Mouse (Mus musculus) ES-E14 (cell line): Measurements from ENCODE around the gene Ipo4. TPM values are rescaled to one million over a fixed set of nuclear protein-coding genes. Genes with fewer than 3 reads are reported as not detected.
A peak's percentile ranks its signal among the peaks of the same experiment; 100 is the strongest.

ENCODE experiments used
- DNase-seq: peaks from one replicate; pipeline ENCODE4 v3.0.0-alpha.2; 2013; ENCODE audit warnings: low read depth, low spot score
- H3K27ac ChIP-seq: 2 replicates; pipeline ENCODE4 v1.5.1; 2012; ENCODE audit warnings: low read depth, mild to moderate bottlenecking, low read length, moderate library complexity, mixed read lengths; ENCODE audit not compliant: poor library complexity, insufficient read depth, severe bottlenecking
- H3K36me3 ChIP-seq: 2 replicates; pipeline ENCODE4 v1.6.1; 2012; ENCODE audit warnings: mild to moderate bottlenecking, low read length, moderate library complexity, mixed read lengths; ENCODE audit not compliant: control insufficient read depth, poor library complexity, insufficient read depth, severe bottlenecking
- H3K4me1 ChIP-seq, 2 experiments: fragments of 150-350 bp in 1 of 2; sonication (generic) in 1 of 2; 2 replicates each; pipeline ENCODE4 v1.6.1; 2012; ENCODE audit warnings: low read length in 2 of 2, mild to moderate bottlenecking in 1 of 2, mixed read lengths in 1 of 2; ENCODE audit not compliant: control insufficient read depth in 2 of 2, insufficient read depth in 2 of 2, poor library complexity in 1 of 2
- H3K4me3 ChIP-seq, 2 experiments: fragments of 150-350 bp in 1 of 2; sonication (generic) in 1 of 2; 2 replicates each; pipeline ENCODE4 v1.5.1; 2012; ENCODE audit warnings: low read length in 2 of 2, low read depth in 1 of 2, mild to moderate bottlenecking in 1 of 2, mixed read lengths in 1 of 2; ENCODE audit not compliant: insufficient read depth in 1 of 2, poor library complexity in 1 of 2, severe bottlenecking in 1 of 2
- H3K9ac ChIP-seq: 2 replicates; pipeline ENCODE4 v1.6.1; 2012; ENCODE audit warnings: low read depth, mild to moderate bottlenecking, low read length, mixed read lengths; ENCODE audit not compliant: poor library complexity, insufficient read depth, severe bottlenecking
- H3K9me3 ChIP-seq: fragments of 150-350 bp; sonication (generic); 2 replicates; pipeline ENCODE4 v1.6.1; 2012; ENCODE audit warnings: low read depth, mild to moderate bottlenecking, low read length; ENCODE audit not compliant: control insufficient read depth, insufficient read depth
- CHD2 ChIP-seq: IDR thresholded peaks from 2 replicates; pipeline ENCODE4 v1.6.1; 2014; ENCODE audit warnings: mild to moderate bottlenecking, low read depth, low read length, inconsistent platforms
- HCFC1 ChIP-seq: IDR thresholded peaks from 2 replicates; pipeline ENCODE4 v1.6.1; 2012; ENCODE audit warnings: low read length, inconsistent platforms, borderline replicate concordance; ENCODE audit not compliant: insufficient read depth
- MAFK ChIP-seq: IDR thresholded peaks from 2 replicates; pipeline ENCODE4 v1.6.1; 2014; ENCODE audit warnings: mild to moderate bottlenecking, low read depth, low read length, inconsistent platforms; ENCODE audit not compliant: insufficient read depth
- ZC3H11A ChIP-seq: IDR thresholded peaks from 2 replicates; pipeline ENCODE4 v1.6.1; 2012; ENCODE audit warnings: low read depth, mild to moderate bottlenecking, inconsistent platforms, low read length, borderline replicate concordance
- ZNF384 ChIP-seq: IDR thresholded peaks from 2 replicates; pipeline ENCODE4 v1.6.1; 2012; ENCODE audit warnings: low read depth, low read length, inconsistent platforms
- in situ Hi-C, 2 experiments: fragments of 600-800 bp; cut with MboI; formaldehyde crosslinking; loops; one replicate each; pipeline ENCODE4 v1.15.1; 2025; ENCODE audit warnings: low sequenced_read_pairs in 2 of 2, inconsistent platforms in 1 of 2; ENCODE audit not compliant: unreplicated experiment in 2 of 2
- total RNA-seq: library from RNA; depleted of rRNA; stranded (reverse); fragments of 300-350 nt; gene quantifications from 2 replicates; pipeline ENCODE4 v1.2.3, GENCODE M21; 2012

Ipo4 gene
- total RNA-seq, 1 experiment = 62.9 TPM

- Histone ChIP-seq H3K27ac (peak overlapping the region; percentile 36; the same call in 1 of the 2 replicates), H3K4me3 (peak overlapping the region; percentile 84 to 89), H3K9ac (peak overlapping the region; percentile 62; the same call in 1 of the 2 replicates), H3K4me1 (peaks cover 0 to 4% of the 10 kb centered on the region in 2 experiments; a peak in 1 of 4 replicates), H3K36me3 (peaks cover 7% of the 10 kb centered on the region), H3K9me3 (no peaks in the 10 kb centered on the region)
- DNase-seq = no peak
- in situ Hi-C loops = no loop called here
- TF ChIP-seq MAFK (no peak), ZC3H11A (no peak), HCFC1 (no peak), CHD2 (no peak), ZNF384 (no peak)
Measured at GRCm38 (mm10) chr14:55672741-55673060, 36.9 kb upstream of the Ipo4 start.

DNA sequence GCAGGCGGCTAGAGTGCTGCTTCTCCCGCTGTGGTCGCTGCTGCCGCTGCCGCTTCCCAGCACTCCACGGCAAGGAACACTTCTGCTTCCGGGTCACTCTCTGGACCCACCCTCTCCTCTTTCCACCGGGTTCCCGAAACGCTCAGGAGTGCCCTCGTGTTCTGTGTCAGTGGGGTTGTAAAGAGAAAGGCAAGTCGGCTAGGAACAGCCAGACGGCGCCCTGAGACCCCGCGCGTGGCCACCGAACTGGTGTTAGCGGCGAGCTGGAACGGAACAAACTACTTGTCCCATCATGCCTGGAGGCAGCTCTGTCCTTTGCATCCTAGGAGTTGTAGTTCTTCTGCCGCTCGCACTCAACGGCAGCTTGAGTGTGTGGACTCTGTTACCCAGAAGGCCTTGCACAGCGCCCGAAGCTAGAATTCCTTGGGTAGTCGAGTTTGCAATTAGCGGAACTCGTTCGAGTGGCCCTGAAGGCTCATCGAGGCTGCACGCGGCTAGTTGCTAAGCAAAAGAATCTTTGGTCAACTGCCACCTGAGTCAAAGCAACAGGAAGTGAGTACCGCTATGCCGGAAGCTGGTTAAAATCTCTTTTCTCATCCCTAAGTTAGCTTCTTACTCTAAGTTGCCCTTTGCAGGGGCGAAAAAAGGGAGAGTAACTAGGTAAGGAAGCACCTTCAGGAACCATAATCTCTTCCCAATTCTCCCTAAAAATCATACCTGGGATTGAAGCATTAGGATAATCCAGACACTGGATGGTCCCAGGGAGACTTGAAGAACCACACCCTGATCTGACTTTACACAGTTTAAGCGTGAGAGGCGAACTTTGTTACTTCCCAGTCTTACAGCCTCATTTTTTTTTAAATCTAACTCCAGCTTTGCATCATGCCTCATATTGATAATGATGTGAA, 36.3 kb upstream of the Ipo4 start, which contains the start of the genes Gmpr2 and Nedd8:
Gene Gmpr2 (plus strand): TSS at position 109 of the 908 bp plus-strand sequence.
Gene Nedd8 (minus strand): TSS at position 292 of the 908 bp plus-strand sequence.
- in situ Hi-C loops = no loop called here
- peaks cover 6% of the 10 kb centered on the region for H3K36me3 ChIP-seq
- H3K4me3 ChIP-seq = peak within 1 kb of the TSS; percentile 84 to 89
- H3K27ac ChIP-seq = peak within 1 kb of the TSS; percentile 89
- H3K9ac ChIP-seq = peak within 1 kb of the TSS; percentile 93
- H3K9me3 ChIP-seq = no peaks in the 10 kb centered on the region
- no peak for TF ChIP-seq ZC3H11A
- TF ChIP-seq HCFC1 = peak; percentile 100
- TF ChIP-seq CHD2 = peak; percentile 64
- TF ChIP-seq MAFK = 0 out of 2 replicates have a peak, but pooled peaks have one; percentile 25
- TF ChIP-seq ZNF384 = no peak
- H3K4me1 ChIP-seq = peaks cover 0 to 4% of the 10 kb centered on the region in 2 experiments; a peak in 1 of 4 replicates
- DNase-seq = peak; percentile 97

- peaks cover 2% of the 10 kb centered on the region; the same call in 1 of the 2 replicates for H3K36me3 ChIP-seq
- H3K4me1 ChIP-seq = peaks cover 0 to 4% of the 10 kb centered on the region in 2 experiments; a peak in 1 of 4 replicates
- in situ Hi-C loops = no loop called here
- H3K9ac ChIP-seq = peak overlapping the region; percentile 93
- no peaks in the 10 kb centered on the region for H3K9me3 ChIP-seq
- peak overlapping the region; percentile 84 to 89 for H3K4me3 ChIP-seq
- peak; percentile 21 for DNase-seq
- TF ChIP-seq HCFC1 = no peak
- TF ChIP-seq MAFK = no peak
- TF ChIP-seq ZC3H11A = no peak
- TF ChIP-seq ZNF384 = no peak
- TF ChIP-seq CHD2 = no peak
- H3K27ac ChIP-seq = peak overlapping the region; percentile 89
Measured at GRCm38 (mm10) chr14:55671486-55671832, 35.7 kb upstream of the Ipo4 start.

DNA sequence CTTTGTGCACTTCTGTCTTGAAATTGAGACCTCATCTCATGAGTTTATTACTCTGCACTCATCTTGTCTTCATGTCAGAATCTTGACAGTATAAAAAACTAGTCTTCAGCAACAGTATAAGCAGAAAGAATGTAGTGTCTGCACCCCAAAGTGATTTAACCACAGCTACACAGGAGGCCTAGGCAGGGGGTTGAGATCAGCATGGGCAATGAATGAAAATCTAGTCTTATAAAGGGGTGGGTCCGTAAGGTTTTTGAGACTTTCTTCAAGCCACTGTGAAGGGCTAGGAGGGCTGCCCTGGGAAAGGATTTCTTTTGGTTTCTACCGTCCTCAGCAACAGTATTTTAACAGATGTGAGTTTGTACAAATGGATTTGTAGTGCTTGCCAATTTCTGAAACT, 24.9 kb upstream of the Ipo4 start:
- Histone ChIP-seq H3K27ac (no peak overlapping the region), H3K9me3 (no peaks in the 10 kb centered on the region), H3K36me3 (peaks cover 10% of the 10 kb centered on the region), H3K9ac (no peak overlapping the region), H3K4me1 (peaks cover 0 to 2% of the 10 kb centered on the region in 2 experiments; a peak in 1 of 4 replicates), H3K4me3 (peak overlapping the region; percentile 82 to 91; a peak in 1 of 4 replicates)
- in situ Hi-C loops = no loop called here
- no peak for TF ChIP-seq MAFK
- no peak for TF ChIP-seq CHD2
- no peak for TF ChIP-seq ZNF384
- TF ChIP-seq ZC3H11A = no peak
- no peak for TF ChIP-seq HCFC1
- no peak for DNase-seq
